Mouse (Mus musculus) cerebellum, postnatal 10 days (tissue): ENCODE results near the gene Napa.

ENCODE experiments used
- DNase-seq, 2 experiments: peaks; one replicate each; pipeline ENCODE4 v3.0.0; 2021; ENCODE audit warnings: mixed read lengths in 2 of 2

Napa gene

DNA sequence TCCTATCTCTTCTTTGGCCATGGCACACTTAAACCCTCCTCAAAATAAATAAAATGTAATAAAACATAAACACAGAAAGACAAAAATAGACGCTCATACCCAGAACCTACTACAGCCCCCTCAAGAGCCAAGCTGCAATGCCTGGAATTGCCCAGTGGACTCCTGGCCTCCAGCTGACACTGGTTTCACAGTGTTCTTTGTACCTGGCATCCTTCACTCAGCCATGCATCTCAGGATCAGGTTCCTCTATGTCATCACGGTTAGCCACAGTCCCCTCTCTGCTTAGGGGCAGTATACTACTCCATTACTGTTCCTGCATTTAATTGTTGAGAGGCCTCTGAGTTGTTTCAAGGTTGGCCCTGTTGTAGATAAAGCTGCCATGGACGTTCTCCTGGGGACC lies 34.7 kb downstream of the Napa start:
- no peak for DNase-seq

GRCm38 (mm10) chr7:16133691-16134090 lies 35.4 kb downstream of the Napa start:
- DNase-seq: peak in 1 of 2 experiments; percentile 40

GRCm38 (mm10) chr7:16134951-16135392 lies 36.7 kb downstream of the Napa start:
- DNase-seq: peak; percentile 57 to 59

DNA sequence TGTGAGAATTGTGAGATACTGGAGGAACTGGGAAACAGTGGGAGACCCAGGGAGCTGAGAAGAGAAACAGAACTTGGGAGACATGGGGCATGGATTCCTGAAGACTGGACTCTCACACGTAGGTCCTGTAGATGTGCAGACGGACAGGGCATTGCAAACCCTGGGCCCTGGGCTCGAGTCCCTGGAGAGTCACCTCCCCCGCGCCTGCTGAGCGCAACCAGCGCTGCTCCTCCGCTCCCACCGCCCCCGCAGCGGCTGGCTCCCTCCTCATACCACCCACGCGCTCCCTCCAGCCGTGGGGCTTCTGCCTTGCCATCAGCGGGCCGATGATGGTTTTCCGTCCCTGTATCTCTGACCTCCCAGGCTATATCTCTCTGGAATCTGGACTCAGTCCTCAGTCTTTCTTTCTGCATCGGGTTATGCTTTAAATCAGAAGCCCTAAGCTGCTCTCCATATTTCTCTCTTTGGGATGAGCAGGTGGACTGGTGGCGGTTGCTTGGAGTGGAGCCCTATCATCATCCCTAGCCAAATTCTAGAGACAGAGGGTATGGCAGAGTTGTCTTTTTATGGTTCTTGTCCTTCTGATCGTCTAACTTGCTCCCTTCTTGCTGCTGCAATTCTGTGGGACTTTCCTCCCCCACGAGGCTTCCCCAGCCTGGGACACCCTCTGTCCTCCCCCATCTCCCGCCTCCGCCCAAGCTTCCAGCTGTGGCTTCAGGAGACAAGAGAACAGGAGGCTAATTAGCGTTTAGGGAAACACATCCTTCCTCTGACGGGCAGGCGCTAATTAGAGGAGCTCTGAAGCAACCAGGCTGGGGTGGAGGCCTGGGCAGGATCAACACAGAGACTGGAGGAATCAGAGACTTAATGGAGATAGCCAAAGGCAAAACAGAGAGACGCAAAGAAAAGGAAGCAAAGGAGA lies 48.5 kb downstream of the Napa start:
- peak; percentile 59 to 65 for DNase-seq

- DNase-seq: peak in 1 of 2 experiments; percentile 54
Observed at GRCm38 (mm10) chr7:16147643-16148042, 49.4 kb downstream of the Napa start.

DNA sequence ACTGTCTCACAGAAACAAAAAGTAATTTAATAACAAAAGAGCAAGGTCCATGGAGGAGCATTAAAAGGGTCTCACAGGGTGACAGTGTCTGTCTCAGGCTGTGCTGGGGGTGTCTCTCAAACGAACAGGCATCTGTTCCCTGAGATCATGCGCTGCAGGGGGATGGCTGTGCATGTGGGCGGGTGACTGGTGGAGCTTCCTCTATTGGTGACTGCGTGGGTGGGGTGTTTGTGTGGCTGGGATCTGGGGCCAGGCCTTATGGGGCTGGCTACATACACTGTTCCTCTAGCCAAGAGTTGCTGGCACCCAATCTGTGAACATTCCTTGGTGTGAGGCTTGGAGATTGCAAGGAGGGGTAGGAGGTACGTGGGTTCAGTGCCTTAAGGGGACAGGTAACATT lies 51.0 kb downstream of the Napa start:
- peak; percentile 88 to 93 for DNase-seq

DNA sequence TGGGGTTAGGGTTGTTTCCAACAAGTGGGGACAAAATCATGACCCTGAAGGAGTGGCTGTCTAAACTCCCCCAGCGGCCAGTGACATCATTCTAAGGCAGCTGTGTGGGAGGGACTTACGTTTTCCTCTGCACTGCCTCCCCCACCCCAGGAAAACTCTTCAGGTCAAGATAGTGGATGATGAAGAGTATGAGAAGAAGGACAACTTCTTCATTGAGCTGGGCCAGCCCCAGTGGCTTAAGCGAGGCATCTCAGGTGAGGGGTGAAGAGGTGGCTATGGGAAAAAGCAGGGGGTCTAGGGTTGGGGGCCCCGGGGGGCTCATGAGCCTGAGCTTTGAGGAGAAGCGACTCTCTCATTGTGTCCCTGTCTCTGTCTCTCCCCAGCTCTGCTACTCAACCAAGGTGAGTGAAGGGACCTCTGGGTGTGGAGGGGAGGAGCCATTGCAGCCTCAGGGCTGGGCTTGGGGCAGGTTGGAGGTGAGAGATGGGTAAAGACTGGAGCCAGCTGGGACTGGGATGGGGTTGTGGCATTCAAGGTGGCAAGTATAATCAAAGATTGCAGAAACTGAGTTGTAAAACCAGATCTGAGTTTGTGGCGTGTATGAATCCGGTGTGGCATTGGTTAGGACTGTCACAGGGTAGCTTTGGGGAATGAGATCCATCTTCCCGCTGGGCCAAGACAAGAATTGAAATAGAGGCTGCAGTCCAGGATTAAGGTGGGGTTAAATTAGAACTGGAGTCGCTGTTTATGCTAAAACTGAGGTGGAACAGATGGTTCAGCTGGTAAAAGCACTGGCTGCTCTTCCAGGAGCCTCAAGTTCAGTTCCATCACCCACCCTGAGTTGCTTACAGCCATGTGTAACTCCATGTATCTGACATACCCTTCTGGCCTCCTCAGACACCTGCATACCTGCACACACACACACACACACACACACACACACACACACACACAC lies 52.2 kb downstream of the Napa start:
- DNase-seq: no peak

DNA sequence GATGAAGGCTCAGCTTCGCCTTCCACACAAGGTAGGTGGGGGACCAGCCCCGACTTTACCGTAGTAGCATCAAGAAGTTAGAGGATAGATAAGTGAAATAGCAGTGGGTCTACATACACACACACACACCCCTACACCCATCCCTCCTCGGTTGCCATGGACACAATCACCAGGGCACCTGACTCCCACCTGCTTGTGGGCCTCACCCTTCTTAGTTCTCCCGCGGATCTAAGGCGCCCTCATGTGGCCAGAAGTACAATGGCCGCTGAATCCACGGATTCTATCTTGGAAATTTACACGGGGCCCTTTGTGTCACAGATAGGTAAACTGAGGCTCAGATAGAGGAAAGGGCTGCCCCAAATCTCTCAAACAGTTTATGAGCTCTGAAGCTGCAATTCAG lies 55.3 kb downstream of the Napa start:
- DNase-seq: peak; percentile 86 to 89

DNA sequence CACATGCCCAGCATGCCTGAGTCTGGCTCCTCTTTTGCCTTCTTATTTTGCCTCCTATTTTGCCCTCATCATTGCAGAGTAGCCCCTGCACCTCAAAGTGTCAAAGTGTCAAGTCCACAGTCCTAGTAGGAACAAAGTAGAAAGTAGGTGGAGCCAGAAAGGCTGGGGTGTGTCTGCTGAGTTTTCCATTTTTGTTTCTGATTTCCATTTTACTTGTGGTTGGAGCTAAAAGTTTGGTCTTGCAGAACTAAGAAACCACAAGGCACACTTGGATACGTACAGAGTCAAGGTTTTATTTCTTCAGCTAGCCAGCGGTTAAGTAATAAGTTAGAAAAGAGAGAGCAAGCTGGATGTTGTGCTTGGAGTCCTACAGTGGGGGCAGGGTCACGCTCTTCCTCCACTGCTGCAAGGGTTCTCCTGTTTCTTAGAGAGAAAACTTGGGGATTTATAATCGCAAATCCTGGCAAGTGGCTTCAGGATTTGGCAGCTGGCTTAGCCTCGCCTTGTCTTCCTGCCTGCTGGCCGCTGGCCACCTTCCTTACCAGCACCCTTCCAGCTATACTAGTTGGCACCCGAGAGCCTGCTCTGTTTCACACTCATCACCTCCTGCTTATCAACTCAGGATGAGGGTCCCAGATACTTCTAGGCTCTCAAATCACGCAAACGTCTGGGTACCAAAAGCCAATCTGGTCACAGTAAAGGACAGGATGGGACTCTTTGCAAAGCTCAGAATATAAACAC lies 57.0 kb downstream of the Napa start:
- DNase-seq: peak; percentile 80 to 85

DNA sequence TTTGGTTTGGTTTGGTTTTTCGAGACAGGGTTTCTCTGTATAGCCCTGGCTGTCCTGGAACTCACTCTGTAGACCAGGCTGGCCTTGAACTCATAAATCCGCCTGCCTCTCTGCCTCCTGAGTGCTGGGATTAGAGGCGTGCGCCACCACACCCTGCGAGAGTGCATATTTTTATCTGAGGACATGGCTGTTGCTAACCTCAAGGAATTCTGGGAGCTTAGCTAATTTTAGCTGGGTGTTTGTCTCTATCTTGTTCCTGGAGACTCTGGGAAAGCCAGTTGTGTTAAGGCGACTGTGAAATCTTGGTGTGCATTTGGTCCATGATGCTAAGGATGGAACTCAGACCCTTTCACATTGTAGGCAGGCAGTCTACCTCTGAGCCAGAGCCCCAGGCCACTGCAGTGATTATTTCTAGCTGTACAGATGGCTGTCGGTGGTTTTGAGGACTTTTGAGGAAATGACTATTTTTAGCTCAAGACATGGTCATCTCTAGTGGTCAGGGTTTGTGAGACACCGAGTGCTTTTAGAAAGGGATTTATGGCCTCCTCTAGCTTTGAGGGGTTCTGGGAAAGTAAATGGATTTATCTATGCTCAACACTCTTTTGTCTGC lies 58.0 kb downstream of the Napa start:
- no peak for DNase-seq

- peak; percentile 56 to 62 for DNase-seq
Observed at GRCm38 (mm10) chr7:16158735-16159134, 60.5 kb downstream of the Napa start.

- DNase-seq: peak; percentile 44 to 52
Observed at GRCm38 (mm10) chr7:16160702-16161101, 62.4 kb downstream of the Napa start.

DNA sequence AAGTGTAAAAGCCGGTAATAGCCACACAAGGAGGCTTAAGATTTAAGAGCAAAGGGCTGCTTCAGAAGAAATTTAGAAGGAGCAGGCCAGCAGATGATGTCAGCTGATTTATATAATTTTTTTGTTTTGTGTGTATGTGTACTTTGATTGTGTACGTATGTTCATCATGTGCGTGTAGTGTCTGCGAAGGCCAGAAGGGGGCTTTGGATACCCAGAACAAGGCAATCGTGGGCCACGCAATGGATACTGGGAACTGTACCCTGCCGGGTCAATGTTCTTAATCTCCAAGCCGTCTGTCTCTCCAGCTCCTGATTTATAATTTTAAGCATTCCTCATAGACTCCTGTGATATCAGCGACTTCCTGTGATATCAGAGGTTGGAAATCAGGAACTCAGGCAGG lies 63.0 kb downstream of the Napa start:
- DNase-seq: peak in 1 of 2 experiments; percentile 42

- peak; percentile 70 to 75 for DNase-seq
Observed at GRCm38 (mm10) chr7:16162036-16162435, 63.8 kb downstream of the Napa start.
